Mouse (Mus musculus) frontal cortex, adult (tissue): ENCODE measurements around the gene Capn1.

Experiments
- ATAC-seq: cut with Nextera tagmentation; 2 replicates; pipeline ENCODE4 v1.9.2; 2017; ENCODE audit warnings: mild to moderate bottlenecking, moderate library complexity, mixed read lengths; ENCODE audit not compliant: low TSS enrichment

Gene Capn1

GRCm38 (mm10) chr19:5990033-5990432 is 25.7 kb downstream of the Capn1 start:
- ATAC-seq = no peak

GRCm38 (mm10) chr19:5989585-5989984 is 26.1 kb downstream of the Capn1 start:
- no peak for ATAC-seq

DNA sequence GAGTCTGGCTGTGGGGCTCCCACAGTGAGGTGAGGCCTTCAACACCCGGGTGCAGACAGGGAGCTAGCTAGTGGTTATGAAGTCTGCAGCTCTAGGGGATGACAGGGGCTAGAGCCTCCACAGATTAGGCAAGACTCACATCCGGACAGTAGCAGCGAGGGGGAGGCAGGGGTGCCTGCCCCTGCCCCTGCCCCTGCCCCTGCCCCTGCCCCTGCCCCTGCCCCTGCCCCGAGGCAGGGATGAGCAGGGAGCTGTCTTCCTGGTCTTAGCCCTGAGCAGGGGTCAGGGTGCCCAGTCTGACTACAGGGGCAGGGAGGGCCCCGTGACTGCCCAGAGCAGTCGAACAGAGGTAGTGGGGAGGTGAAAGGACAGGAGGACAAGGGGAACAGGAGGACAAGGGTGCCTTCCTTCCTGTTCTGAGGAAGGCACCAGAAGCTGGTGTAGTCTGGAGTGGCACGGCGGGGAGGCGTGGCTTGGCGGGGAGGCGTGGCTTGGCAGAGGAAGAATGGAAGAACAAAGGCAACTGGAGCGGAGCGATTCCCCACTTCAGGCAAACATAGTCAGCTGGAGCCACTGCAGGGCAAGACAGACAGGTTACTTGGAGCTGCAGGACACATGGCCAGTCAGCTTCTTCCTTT is 26.8 kb downstream of the Capn1 start:
- ATAC-seq = no peak

DNA sequence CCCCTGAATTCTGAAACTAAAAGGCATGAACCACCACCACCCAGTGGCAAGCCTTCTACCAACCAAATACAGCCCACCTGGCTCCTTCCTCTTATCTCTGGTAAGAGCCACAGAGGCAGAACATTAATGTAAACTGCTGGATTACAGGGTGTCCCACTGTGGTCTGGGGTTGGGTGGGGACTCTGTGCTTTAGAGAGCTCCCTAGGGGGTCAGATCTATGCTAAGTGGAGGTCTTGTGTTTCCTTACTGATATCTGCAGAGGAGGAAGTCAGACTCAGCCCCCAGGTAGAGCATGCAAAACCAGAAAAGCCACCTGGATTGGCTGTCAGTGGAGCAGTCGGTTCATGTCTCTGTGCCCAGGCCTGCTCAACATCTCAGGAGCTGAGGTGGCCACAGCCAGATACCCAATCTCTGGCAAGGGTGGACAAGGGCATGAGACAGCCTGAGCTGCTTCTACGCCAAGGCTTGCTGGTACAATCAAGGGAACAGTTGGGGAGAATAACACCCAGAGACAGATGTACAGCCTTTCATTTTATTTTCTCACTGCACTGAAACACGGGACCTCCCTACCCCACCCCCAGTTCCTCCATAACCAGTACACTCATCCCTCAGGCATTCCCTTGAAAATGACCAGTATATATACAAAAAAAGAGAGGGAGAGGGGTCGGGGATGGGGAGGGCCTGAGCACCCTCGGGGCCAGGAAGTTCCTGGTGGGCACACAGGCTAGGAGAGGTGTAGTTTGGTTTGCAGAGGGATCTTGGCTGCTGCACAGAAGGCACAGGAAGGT is 27.5 kb downstream of the Capn1 start:
- ATAC-seq = no peak

DNA sequence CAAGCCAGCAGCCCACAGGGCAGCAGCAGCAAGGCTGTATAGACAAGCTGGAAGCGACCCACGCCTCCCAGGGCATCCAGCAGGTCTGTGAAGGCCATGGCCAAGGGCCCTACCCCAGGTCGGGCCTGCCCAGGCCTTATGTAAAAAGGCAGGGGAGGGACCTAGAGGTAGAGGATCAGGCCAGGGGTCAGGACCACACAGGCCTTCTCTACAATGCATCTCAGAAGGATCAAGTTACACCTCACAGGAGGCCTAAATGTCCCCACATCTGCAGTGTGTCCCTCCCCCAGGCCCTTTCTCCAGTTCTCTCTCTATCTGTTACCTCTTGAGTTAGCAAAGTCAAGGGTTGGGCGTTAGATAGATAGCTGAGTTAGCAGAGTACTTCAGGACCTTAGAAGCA is 29.7 kb downstream of the Capn1 start, which contains the start of gene Slc22a20:
Gene Slc22a20, minus strand, starts transcription at position 101 of the 400 bp plus-strand sequence.
- no peak for ATAC-seq

DNA sequence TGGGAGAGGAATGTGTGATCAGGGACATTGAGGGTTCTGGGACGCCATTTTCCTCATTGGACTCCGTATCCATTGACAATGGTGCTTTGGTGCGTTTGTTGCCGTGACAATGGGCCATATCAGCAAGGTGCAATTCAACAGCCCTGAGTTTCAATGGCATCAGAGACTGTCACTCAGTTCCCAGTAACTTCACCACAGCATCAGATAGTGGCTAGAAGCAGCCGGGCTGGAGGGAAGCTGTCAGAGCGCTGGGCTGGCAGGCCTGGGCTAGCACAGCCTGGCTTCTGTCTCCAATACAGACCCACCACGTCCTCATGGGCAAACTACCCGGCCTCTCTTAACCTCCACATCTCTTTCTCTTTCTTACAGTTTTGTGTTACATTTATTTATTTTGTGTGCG is 35.2 kb downstream of the Capn1 start:
- ATAC-seq = no peak

DNA sequence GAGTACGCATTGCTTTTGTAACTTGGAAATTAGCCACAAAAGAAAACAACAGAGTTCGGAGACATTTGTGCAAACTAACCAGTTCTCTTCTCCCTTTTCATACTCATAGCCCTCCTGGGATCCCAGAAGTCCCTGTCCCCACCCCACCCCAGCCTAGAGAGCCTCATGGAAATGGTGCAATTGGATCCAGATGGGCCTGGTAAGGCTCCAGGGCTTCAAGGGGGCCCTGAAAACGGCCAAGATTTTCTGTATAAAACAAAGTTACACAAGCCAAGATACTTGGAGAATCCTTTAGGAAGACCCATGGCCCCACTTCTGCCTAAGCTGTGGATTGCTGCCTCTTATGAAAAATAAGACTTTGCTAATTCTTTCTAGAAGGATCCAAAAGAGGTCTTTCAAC is 38.0 kb downstream of the Capn1 start:
- no peak for ATAC-seq

GRCm38 (mm10) chr19:5975676-5976075 is 40.0 kb downstream of the Capn1 start:
- no peak for ATAC-seq

DNA sequence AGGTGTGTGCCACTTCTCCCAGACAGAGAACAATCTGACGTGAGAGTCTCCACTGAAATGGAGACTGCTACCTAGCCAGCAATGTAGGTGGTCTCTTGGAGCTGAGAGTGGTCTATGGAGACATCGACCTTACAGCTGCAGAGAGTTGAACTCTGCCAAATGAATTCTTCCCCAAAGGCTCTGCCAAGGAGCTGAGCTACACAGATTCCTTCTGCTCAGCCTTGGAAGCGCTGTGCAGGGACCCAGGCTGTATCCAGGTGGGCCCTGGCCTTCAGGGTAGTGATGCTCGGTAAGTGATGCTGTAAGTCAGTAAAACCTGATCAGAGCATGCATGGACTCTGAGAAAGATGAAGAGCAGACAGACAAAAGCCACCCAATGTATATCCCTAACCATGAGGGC is 40.6 kb downstream of the Capn1 start:
- no peak for ATAC-seq

- ATAC-seq = no peak
Measured at GRCm38 (mm10) chr19:5967664-5968063, 48.0 kb downstream of the Capn1 start.

- ATAC-seq = no peak
Measured at GRCm38 (mm10) chr19:5966786-5967185, 48.9 kb downstream of the Capn1 start.

DNA sequence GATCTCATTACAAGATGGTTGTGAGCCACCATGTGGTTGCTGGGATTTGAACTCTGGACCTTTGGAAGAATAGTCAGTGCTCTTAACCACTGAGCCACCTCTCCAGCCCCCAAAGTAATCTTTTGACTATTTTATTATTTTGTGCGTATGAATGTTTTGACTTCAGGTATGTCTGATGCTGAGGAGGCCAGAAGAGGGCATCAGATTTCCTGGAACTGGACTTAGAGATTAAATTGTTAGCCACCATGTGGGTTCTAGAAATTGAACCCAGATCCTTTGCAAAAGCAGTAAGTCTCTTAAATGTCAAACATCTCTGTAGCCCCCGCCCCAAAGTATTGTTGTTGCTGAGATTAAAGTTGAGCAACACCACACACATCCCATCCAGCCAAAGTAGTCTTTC is 49.8 kb downstream of the Capn1 start:
- ATAC-seq = no peak

DNA sequence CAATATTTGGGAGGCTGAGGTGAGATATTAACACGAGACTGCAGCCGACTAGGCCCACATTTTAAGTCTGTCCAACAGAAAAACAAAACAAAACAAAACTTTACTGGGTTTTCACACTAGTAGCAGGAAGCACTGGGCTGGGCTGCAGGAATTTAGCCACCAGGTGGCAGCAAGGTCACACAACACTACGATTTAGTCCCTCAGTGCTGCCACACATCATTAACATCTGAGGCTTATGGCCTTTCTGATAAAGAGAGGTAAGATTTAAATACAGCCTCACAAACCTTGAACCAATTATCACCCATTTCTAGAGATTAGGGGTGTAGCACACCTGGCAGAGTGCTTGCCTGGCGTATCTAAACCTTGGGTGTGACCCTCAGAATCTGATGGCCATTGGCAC is 50.4 kb downstream of the Capn1 start:
- ATAC-seq = peak; percentile 62; the same call in 1 of the 2 replicates

DNA sequence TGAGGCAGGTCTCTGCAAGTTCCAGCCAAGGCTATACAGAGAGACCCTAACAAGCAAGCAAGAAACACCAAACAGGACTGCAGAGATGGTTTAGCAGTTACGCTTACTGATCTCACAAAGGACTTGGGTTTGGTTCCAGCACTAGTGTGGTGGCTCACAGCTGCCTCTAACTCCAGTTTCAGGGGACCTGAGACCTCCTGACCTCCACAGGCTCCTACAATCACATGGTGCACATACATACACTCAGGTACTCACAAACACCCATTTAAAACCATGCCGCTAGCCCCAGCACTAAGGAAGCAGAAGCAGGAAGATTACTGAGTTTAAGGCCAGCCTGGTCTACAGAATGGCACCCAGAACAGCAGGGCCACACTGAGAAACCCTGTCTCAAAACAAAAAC is 50.9 kb downstream of the Capn1 start:
- ATAC-seq = no peak

GRCm38 (mm10) chr19:5963883-5964562 is 51.7 kb downstream of the Capn1 start, which contains the start of gene Pola2:
Gene Pola2 (minus strand): TSS chr19:5964202.
- ATAC-seq = peak; percentile 92

GRCm38 (mm10) chr19:5962651-5963050 is 53.0 kb downstream of the Capn1 start:
- ATAC-seq = no peak

- no peak for ATAC-seq
Measured at GRCm38 (mm10) chr19:5957371-5957770, 58.3 kb downstream of the Capn1 start.

- ATAC-seq = peak; percentile 57
Measured at GRCm38 (mm10) chr19:5956685-5957084, 59.0 kb downstream of the Capn1 start.

DNA sequence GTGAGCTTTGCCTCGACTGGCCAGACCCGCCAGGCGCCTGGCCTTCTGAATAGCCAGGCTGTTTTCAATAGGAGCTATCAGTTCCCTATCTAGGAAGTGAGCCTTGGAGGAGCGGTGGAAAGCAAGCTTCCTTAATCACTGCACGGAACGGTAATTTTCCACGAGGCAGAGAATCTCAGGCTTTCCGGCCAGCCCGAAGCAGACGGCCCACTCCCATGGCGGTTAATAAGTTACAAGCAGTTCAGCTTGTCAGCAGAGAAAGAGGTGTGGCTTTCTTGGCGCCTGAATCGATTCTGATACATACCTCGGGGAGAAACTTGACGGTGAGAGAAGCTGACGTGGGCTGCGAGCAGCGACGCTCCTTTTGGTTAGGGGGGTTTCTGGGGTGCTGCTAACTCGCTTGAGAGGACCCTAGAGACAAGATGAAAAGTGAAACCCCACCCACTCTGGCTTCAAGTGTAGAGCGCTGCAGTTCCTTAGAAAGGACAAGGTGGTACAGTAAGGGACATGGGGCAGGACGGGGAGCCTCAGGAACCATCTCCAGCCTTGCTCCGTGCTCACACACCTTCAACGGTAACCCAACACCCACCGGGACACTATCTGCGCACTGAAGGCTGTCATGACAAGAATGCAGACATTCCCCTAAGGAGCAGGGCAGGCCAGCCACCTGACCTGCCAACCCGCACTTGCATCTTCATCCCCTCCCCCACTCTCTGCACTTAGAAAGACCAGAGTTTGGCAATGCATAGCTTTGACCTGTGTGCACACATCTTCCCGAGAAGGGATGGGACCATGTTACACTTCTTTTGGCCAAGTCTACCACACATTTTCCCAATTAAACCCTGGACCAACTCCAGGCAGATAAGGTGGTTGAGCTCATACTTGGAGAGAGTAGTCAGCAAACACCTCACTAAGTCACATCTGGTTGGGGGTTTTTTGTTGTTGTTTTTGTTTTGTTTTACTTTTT is 59.7 kb downstream of the Capn1 start:
- ATAC-seq = no peak

DNA sequence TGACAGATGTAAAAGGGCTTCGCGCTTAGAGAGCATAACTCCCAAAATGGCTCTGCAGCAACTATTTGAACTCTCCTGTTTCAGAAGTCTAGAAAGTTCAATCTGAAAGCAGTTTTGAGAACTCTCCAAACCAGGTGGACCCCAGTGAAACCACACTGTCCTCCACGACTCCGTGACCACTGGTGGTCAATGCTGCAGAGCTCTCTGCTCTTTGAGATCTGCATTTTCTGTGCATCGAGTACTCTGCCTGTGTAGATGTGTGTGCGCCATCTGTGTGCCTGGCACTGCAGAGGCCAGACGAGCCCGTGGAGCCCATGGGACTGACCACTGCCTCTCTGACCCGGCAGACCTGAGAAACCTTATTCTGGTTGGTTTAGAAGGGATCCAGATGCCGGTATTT is 60.8 kb downstream of the Capn1 start:
- no peak for ATAC-seq

- no peak for ATAC-seq
Measured at GRCm38 (mm10) chr19:5954031-5954710, 61.5 kb downstream of the Capn1 start.
